Mouse (Mus musculus): Measurements from ENCODE around the gene Sgk1. TPM values are rescaled to one million over a fixed set of nuclear protein-coding genes. Genes with fewer than 3 reads are reported as not detected.

Gene Sgk1
- 32.6 and 36.6 TPM in 2 replicates for polyA plus RNA-seq (2014; fragmentation: Nextera tagmentation; extraction: Ambion mirVana)

DNA sequence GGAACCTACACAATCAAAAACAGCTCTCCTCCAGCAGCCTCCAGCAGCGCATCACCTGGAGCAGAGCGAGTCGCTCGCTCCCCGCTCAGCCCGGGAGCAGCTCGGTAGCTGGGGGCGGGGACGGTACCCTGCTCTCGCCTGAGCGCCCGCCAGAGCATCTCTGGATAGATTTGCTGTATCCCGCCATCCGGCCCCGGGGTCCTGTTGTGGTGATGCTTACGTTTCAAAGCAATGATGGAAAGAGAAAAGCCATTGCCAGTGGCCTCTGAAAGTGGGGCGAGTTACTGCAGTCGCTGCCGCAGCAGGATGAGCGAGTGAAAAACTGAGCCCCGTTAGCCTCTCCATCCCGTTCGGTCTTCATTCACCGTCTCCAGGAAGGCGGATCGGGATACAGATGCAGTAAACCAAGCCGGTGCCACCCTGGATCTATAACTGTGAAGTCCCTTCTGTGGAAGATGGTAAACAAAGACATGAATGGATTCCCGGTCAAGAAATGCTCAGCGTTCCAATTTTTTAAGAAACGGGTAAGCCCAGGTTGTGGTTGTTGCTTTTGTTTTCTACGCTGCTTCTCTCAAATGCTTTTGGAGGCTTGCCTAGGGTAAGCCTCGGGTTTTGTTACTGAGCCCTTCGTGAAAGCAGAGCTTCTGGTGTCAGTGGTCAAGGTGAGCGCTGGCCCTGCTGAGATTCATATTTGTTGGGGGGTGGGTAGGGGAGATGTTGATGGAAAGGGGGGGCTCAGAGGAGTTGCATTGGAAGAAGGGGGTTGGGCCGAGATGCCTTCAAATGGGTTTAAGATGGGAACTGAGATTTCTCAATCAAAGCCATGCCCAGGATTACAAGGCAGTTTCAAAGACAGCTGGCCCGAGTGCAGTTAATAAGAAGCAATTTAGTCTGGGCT lies at the start of gene Sgk1:
TSS of gene Sgk1 (plus strand) at position 1 of the 898 bp plus-strand sequence.
- no peak within 1 kb of the TSS for H3K27ac ChIP-seq (ENCODE audit: low read depth)
- H3K4me3 ChIP-seq (ENCODE audit: low read depth, low read length), result peak within 1 kb of the TSS; percentile 34
- ATAC-seq (ENCODE audit: insufficient read depth) (no peak), DNase-seq (peak; percentile 44)
- H3K4me1 ChIP-seq (ENCODE audit: insufficient read depth), result no peaks in the 10 kb centered on the region
- TF ChIP-seq CTCF (IDR thresholded peaks at IDR 0.05; ENCODE audit: low read depth), result no peak
- 3% methylated on average over 36 of the region's 36 CpGs for WGBS
- H3K36me3 ChIP-seq (ENCODE audit: insufficient read depth), result no peaks in the 10 kb centered on the region
- peak within 1 kb of the TSS; percentile 70 for H3K4me2 ChIP-seq
- H3K9ac ChIP-seq, result peak within 1 kb of the TSS; percentile 32; the same call in 1 of the 2 replicates
- peaks cover 5% of the 10 kb centered on the region for H3K27me3 ChIP-seq (ENCODE audit: insufficient read depth, low read length)
- no peaks in the 10 kb centered on the region for H3K9me3 ChIP-seq (ENCODE audit: low read depth, low read length)

DNA sequence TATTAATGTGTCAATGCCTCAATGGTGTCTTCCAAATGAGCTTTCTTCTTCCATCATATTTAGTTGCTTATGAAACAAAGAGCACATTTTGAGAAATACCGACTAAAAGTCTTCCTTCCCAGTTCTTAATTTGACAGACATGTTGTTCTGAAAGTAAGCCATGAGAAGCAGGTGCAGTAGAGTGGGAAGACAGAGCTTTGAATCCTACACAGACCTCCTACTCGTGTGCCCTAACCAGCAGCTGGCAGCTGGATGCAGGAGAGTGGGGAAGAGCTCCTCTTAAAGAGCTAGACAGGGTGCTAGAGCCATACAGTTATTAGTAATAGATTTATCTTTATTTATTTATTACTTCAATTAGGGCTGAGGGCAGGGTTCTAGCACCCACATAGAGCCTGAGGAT lies 49.7 kb upstream of the Sgk1 start:
- Histone ChIP-seq H3K4me2 (no peak overlapping the region), H3K27ac (ENCODE audit: low read depth) (no peak overlapping the region), H3K9ac (no peak overlapping the region), H3K36me3 (ENCODE audit: insufficient read depth) (no peaks in the 10 kb centered on the region), H3K27me3 (ENCODE audit: insufficient read depth, low read length) (no peaks in the 10 kb centered on the region), H3K4me1 (ENCODE audit: insufficient read depth) (no peaks in the 10 kb centered on the region), H3K9me3 (ENCODE audit: low read depth, low read length) (no peaks in the 10 kb centered on the region), H3K4me3 (ENCODE audit: low read depth, low read length) (no peak overlapping the region)
- TF ChIP-seq CTCF (IDR thresholded peaks at IDR 0.05; ENCODE audit: low read depth), result no peak
- 64% methylated on average over 2 of the region's 2 CpGs for WGBS
- DNase-seq, result no peak
- no peak for ATAC-seq (ENCODE audit: insufficient read depth)

DNA sequence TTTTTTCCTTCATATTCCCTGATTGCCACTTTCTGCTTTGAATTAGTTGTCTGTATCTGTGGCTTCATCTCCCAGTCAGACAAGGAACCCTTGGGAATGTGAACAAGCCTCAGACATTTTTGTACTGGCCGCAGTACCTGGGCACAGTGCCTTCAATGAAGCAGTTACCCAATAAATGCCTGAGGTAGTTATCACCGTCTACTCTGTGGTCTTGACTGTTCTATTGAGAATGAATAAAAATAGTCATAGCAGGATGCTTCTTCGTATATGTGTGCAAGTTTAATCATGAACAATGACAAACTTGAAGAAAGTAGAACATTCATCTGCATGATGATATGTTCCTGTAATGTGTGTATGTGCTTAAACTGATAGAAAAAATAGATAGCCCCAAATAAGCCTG lies 48.2 kb upstream of the Sgk1 start:
- no peak overlapping the region for H3K9ac ChIP-seq
- H3K4me1 ChIP-seq (ENCODE audit: insufficient read depth), result no peaks in the 10 kb centered on the region
- no peaks in the 10 kb centered on the region for H3K9me3 ChIP-seq (ENCODE audit: low read depth, low read length)
- H3K36me3 ChIP-seq (ENCODE audit: insufficient read depth), result no peaks in the 10 kb centered on the region
- no peak overlapping the region for H3K4me3 ChIP-seq (ENCODE audit: low read depth, low read length)
- TF ChIP-seq CTCF (IDR thresholded peaks at IDR 0.05; ENCODE audit: low read depth), result no peak
- DNase-seq (no peak), ATAC-seq (ENCODE audit: insufficient read depth) (no peak)
- no peak overlapping the region for H3K27ac ChIP-seq (ENCODE audit: low read depth)
- 89% methylated on average over 3 of the region's 3 CpGs for WGBS
- no peak overlapping the region for H3K4me2 ChIP-seq
- H3K27me3 ChIP-seq (ENCODE audit: insufficient read depth, low read length), result no peaks in the 10 kb centered on the region

DNA sequence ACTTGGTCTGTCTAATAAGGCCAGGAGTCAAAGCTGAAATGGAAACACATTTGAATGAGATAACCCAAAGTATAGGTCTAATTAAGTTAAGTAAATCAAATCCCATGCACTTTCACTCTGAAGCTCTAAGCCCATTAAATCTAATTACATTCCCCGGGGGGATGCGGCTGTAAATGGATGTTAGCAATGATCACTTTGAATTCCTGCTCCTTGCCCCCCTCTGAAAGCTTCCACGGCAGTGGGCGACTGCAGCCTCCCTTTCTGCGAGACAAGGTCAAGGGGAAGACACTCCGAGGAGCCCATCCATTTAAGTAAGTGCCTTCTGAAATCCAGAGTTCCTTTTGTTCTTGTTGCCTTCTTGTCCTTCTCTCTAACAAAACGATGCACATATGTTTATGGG lies 46.9 kb upstream of the Sgk1 start:
- DNase-seq, result no peak

DNA sequence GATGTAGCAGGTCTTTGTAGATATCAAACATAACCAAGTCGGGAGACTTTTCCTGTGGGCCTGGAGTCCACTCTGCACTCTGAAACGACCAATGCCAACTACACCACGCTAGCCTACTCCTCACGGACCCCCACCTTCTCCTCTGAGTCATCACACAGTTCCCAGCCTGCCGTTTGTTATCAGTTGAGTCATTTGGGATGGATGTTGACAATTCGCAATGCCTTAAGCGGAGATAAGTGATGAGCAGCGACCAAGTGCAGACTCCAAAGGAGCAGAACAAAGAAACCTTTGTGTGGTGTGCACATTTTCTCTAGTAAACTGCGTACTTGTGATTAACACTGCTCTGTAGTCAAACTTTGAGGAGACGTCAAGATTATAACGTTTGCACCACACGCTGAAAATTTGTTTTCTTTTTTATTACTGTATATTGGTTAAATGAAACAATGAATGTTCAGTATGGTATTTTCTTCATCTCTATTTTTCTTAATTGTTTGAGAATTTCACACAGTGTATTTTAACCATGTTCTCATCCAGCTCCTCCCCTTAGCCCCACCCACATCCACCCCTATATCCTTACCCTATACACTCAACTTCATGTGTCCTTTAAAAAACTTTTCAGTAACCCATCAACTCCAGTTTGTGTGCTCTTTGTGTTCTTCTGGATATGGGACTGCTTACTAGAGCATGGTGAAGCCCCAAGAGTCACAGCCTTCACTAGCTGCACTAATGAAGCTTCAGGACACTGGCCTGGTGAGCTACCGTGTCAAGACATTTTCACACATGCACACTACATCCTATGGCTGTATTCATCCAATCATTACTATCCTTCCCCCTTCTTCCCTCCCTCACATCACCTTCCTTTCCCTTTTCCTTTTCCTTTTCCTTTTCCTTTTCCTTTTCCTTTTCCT lies 42.5 kb upstream of the Sgk1 start:
- H3K27ac ChIP-seq (ENCODE audit: low read depth), result no peak overlapping the region
- H3K4me3 ChIP-seq (ENCODE audit: low read depth, low read length), result no peak overlapping the region
- WGBS, result 36% methylated on average over 13 of the region's 13 CpGs
- H3K27me3 ChIP-seq (ENCODE audit: insufficient read depth, low read length), result no peaks in the 10 kb centered on the region
- no peak overlapping the region for H3K9ac ChIP-seq
- DNase-seq (no peak), ATAC-seq (ENCODE audit: insufficient read depth) (no peak)
- no peaks in the 10 kb centered on the region for H3K4me1 ChIP-seq (ENCODE audit: insufficient read depth)
- no peak for TF ChIP-seq CTCF (IDR thresholded peaks at IDR 0.05; ENCODE audit: low read depth)
- H3K36me3 ChIP-seq (ENCODE audit: insufficient read depth), result no peaks in the 10 kb centered on the region
- no peak overlapping the region for H3K4me2 ChIP-seq
- H3K9me3 ChIP-seq (ENCODE audit: low read depth, low read length), result no peaks in the 10 kb centered on the region

More for the DNA sequence above, 46.9 kb upstream of the Sgk1 start:
- H3K27me3 ChIP-seq (ENCODE audit: insufficient read depth, low read length), result no peaks in the 10 kb centered on the region
- H3K9ac ChIP-seq, result no peak overlapping the region
- H3K4me1 ChIP-seq (ENCODE audit: insufficient read depth), result no peaks in the 10 kb centered on the region
- no peak overlapping the region for H3K27ac ChIP-seq (ENCODE audit: low read depth)
- no peaks in the 10 kb centered on the region for H3K36me3 ChIP-seq (ENCODE audit: insufficient read depth)
- no peak overlapping the region for H3K4me2 ChIP-seq
- WGBS, result 60% methylated on average over 7 of the region's 7 CpGs
- no peak for TF ChIP-seq CTCF (IDR thresholded peaks at IDR 0.05; ENCODE audit: low read depth)
- no peaks in the 10 kb centered on the region for H3K9me3 ChIP-seq (ENCODE audit: low read depth, low read length)
- H3K4me3 ChIP-seq (ENCODE audit: low read depth, low read length), result no peak overlapping the region
- ATAC-seq (ENCODE audit: insufficient read depth), result no peak

DNA sequence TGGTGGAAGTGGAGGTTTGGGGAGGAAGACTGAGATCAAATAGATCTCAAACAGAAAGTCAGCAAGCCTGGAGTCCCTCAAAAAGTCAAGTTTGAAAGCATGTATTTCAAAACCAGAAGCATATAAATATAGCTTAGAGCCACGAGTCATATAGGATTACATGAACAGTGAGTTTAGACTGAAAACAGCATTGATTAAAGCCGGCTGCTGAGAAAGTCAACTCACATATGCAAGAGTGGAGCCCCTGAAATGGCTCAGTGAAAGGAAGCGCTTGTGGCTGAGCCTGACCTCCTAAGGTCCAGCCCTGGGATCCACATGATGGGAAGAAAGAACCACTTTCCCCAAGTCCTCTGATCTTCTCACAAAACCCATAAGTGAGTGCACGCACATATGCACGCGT lies 38.7 kb upstream of the Sgk1 start:
- WGBS, result 83% methylated on average over 6 of the region's 6 CpGs

DNA sequence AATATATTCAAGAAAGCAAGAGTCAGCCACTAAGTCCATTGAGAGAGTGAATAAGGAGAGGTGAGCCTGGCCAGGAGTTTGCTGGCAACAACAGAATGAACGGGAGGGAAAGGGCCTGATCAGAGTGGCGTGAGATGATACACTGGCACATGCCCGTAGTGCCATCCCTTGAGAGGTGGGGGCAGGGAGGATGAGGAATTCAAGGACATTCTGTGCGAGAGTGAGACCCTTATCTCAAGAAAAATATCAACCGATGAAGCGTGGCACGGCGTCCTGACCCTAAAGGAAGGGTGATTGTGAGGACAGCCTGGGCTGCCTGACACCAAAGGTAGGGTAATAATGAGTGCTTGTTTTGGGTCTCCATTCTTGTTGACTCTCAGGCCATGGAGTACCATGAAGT lies 38.1 kb upstream of the Sgk1 start:
- H3K27ac ChIP-seq (ENCODE audit: low read depth), result no peak overlapping the region

More for the DNA sequence above, 38.7 kb upstream of the Sgk1 start:
- DNase-seq, result no peak
- H3K27me3 ChIP-seq (ENCODE audit: insufficient read depth, low read length), result no peaks in the 10 kb centered on the region
- H3K36me3 ChIP-seq (ENCODE audit: insufficient read depth), result no peaks in the 10 kb centered on the region
- no peak overlapping the region for H3K4me3 ChIP-seq (ENCODE audit: low read depth, low read length)
- no peak overlapping the region for H3K27ac ChIP-seq (ENCODE audit: low read depth)
- no peak for TF ChIP-seq CTCF (IDR thresholded peaks at IDR 0.05; ENCODE audit: low read depth)
- no peak for ATAC-seq (ENCODE audit: insufficient read depth)
- no peaks in the 10 kb centered on the region for H3K4me1 ChIP-seq (ENCODE audit: insufficient read depth)
- H3K9ac ChIP-seq, result no peak overlapping the region
- H3K9me3 ChIP-seq (ENCODE audit: low read depth, low read length), result no peaks in the 10 kb centered on the region
- H3K4me2 ChIP-seq, result no peak overlapping the region

More for the DNA sequence above, 38.1 kb upstream of the Sgk1 start:
- Histone ChIP-seq H3K4me3 (ENCODE audit: low read depth, low read length) (no peak overlapping the region), H3K9me3 (ENCODE audit: low read depth, low read length) (no peaks in the 10 kb centered on the region), H3K4me2 (no peak overlapping the region), H3K4me1 (ENCODE audit: insufficient read depth) (no peaks in the 10 kb centered on the region), H3K9ac (no peak overlapping the region), H3K36me3 (ENCODE audit: insufficient read depth) (no peaks in the 10 kb centered on the region), H3K27me3 (ENCODE audit: insufficient read depth, low read length) (no peaks in the 10 kb centered on the region)
- TF ChIP-seq CTCF (IDR thresholded peaks at IDR 0.05; ENCODE audit: low read depth), result no peak
- 48% methylated on average over 8 of the region's 8 CpGs for whole genome bisulfite sequencing
- no peak for ATAC-seq (ENCODE audit: insufficient read depth)
- no peak for DNase-seq
